Mouse (Mus musculus): ENCODE results near the gene Agpat4.

DNA sequence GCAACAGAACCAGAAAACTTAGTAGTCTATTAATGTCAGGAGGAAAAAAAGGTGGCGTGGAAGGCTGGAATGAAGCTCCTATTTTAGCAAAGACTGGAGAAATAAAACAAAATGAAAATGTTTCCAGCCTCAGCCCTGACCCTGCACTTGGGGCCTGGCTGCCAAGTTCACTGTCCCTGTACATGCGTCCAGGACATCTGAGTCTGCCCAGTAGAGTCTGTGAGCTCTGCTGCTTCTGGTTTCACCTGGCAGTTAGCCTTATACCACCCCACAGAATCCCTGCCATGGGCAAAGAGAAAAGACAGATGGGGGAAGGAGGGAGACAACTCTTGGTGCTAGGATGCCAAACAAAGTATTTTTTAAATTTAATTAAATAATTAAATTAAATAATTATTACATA lies 38.7 kb downstream of the Agpat4 start:
- TF ChIP-seq EP300 (IDR thresholded peaks at IDR 0.05; ENCODE audit: low read depth) (no peak), CTCF (IDR thresholded peaks at IDR 0.05; ENCODE audit: low read depth) (no peak)

All from liver, postnatal 0 days (tissue).